Mouse (Mus musculus) myocyte (in vitro differentiated cells): ENCODE measurements around the gene Ggt5. TPM values are rescaled to one million over a fixed set of nuclear protein-coding genes. Genes with fewer than 3 reads are reported as not detected.

ENCODE experiments used
- H3K27me3 ChIP-seq: one replicate; pipeline ENCODE4 v1.6.1; 2011; ENCODE audit not compliant: control insufficient read depth, insufficient read depth, insufficient read length
- H3K36me3 ChIP-seq: one replicate; pipeline ENCODE4 v1.6.1; 2011; ENCODE audit not compliant: control insufficient read depth, insufficient read depth
- H3K4me2 ChIP-seq: one replicate; pipeline ENCODE4 v1.6.1; 2011; ENCODE audit warnings: low read depth, control low read depth
- H3K4me3 ChIP-seq: one replicate; pipeline ENCODE4 v1.5.1; 2011; ENCODE audit warnings: mild to moderate bottlenecking, control low read depth, moderate library complexity
- H3K79me2 ChIP-seq: one replicate; pipeline ENCODE4 v1.6.1; 2011; ENCODE audit not compliant: control insufficient read depth, insufficient read depth
- H3ac ChIP-seq: one replicate; pipeline ENCODE4 v1.6.1; 2011; ENCODE audit not compliant: control insufficient read depth, insufficient read length
- CEBPB ChIP-seq: IDR thresholded peaks from 2 replicates; pipeline ENCODE4 v1.6.1; 2011; ENCODE audit warnings: mild to moderate bottlenecking, moderate library complexity; ENCODE audit not compliant: poor library complexity, insufficient read depth, severe bottlenecking
- E2F4 ChIP-seq: IDR thresholded peaks from one replicate; pipeline ENCODE4 v1.6.1; 2011; ENCODE audit warnings: mild to moderate bottlenecking, control low read depth, moderate library complexity; ENCODE audit not compliant: insufficient read depth
- MAX ChIP-seq: IDR thresholded peaks from one replicate; pipeline ENCODE4 v1.6.1; 2011; ENCODE audit warnings: low read depth, mild to moderate bottlenecking, control low read depth
- MYOD1 ChIP-seq, 3 experiments: IDR thresholded peaks; one replicate each; pipeline ENCODE4 v1.6.1; 2011; ENCODE audit warnings: control low read depth in 2 of 3, low read depth in 2 of 3, mild to moderate bottlenecking in 2 of 3, moderate library complexity in 1 of 3; ENCODE audit not compliant: insufficient read length in 2 of 3, control insufficient read depth in 1 of 3
- MYOG ChIP-seq, 3 experiments: IDR thresholded peaks; one replicate each; pipeline ENCODE4 v1.6.1; 2011; ENCODE audit warnings: control low read depth in 2 of 3, low read depth in 2 of 3, mild to moderate bottlenecking in 2 of 3; ENCODE audit not compliant: insufficient read length in 2 of 3, control insufficient read depth in 1 of 3, insufficient read depth in 1 of 3
- POLR2A ChIP-seq: IDR thresholded peaks from one replicate; pipeline ENCODE4 v1.6.1; 2011; ENCODE audit warnings: low read depth, mild to moderate bottlenecking, control low read depth, moderate library complexity; ENCODE audit not compliant: insufficient read length
- POLR2AphosphoS2 ChIP-seq: IDR thresholded peaks from one replicate; pipeline ENCODE4 v1.6.1; 2011; ENCODE audit warnings: low read depth, control low read depth; ENCODE audit not compliant: insufficient read length
- REST ChIP-seq: IDR thresholded peaks from one replicate; pipeline ENCODE4 v1.6.1; 2011; ENCODE audit warnings: mild to moderate bottlenecking, control low read depth, moderate library complexity; ENCODE audit not compliant: insufficient read depth, insufficient read length
- SRF ChIP-seq: IDR thresholded peaks from one replicate; pipeline ENCODE4 v1.6.1; 2011; ENCODE audit warnings: low read depth; ENCODE audit not compliant: control insufficient read depth, insufficient read length
- TCF12 ChIP-seq: IDR thresholded peaks from one replicate; pipeline ENCODE4 v1.6.1; 2011; ENCODE audit warnings: mild to moderate bottlenecking, control low read depth; ENCODE audit not compliant: poor library complexity, insufficient read depth, severe bottlenecking
- TCF3 ChIP-seq: IDR thresholded peaks from one replicate; pipeline ENCODE4 v1.6.1; 2011; ENCODE audit warnings: low read depth, control low read depth; ENCODE audit not compliant: insufficient read length
- USF1 ChIP-seq: IDR thresholded peaks from one replicate; pipeline ENCODE4 v1.6.1; 2011; ENCODE audit warnings: low read depth, mild to moderate bottlenecking, control low read depth, moderate library complexity
- polyA plus RNA-seq: library from polyadenylated mRNA; unstranded; fragments of >200 nt; fragmentation: generic; extraction: Trizol; gene quantifications from one replicate; pipeline ENCODE4 v1.2.1, GENCODE M21; 2012; ENCODE audit warnings: missing spikeins

Gene Ggt5
- polyA plus RNA-seq, 1 experiment, result 0.22 TPM

DNA sequence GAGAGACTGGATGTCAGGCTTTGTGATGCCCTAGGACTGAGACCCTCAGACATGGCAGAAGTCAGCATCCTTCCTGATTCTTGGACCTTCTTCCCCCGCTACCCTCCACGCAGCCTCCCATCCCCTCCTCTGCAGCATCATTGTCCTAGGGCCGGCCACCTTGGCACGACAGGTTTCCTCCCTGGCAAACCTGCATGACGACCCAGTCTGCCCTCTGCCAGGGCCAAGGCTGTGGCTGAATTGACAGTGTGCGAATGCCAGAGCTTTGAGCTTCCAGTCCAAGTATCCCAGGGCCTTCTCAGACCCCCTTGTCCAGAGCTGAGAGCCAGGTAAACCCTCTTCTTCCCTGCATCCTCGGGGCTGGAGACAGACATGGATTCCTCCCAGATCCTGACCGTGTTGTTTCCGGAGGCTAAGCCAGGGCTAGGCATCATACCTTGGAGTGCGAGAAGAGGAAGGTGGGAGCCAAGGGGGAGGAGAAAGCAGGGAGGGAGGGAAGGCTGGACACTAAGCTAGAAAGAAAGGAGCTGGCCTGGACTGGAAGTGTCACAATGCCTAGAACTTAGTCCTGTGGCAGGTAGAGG is 28.0 kb upstream of the Ggt5 start, which contains the start of gene Ggt1:
Gene Ggt1 (plus strand): TSS at position 534 of the 584 bp plus-strand sequence.
- TF ChIP-seq MYOD1 (IDR thresholded peaks at IDR 0.05; ENCODE audit: control insufficient read depth in 1 of 3, insufficient read length in 2 of 3, low read depth in 2 of 3) (no peak), USF1 (no peak), POLR2AphosphoS2 (no peak), CEBPB (no peak), MYOG (IDR thresholded peaks at IDR 0.05; ENCODE audit: control insufficient read depth in 1 of 3, insufficient read depth in 1 of 3, insufficient read length in 2 of 3, low read depth in 2 of 3) (no peak), POLR2A (no peak), REST (no peak), E2F4 (no peak), MAX (no peak), TCF12 (no peak), SRF (no peak), TCF3 (no peak)
- Histone ChIP-seq H3K4me2 (peak within 1 kb of the TSS; percentile 72), H3K27me3 (no peaks in the 10 kb centered on the region)

GRCm38 (mm10) chr10:75562596-75562995 is 26.5 kb upstream of the Ggt5 start:
- Histone ChIP-seq H3K27me3 (no peaks in the 10 kb centered on the region), H3K79me2 (no peaks in the 10 kb centered on the region), H3K36me3 (no peaks in the 10 kb centered on the region), H3K4me3 (no peak overlapping the region), H3ac (no peak overlapping the region), H3K4me2 (no peak overlapping the region)
- TF ChIP-seq POLR2A (no peak), E2F4 (no peak), REST (no peak), TCF3 (no peak), CEBPB (no peak), TCF12 (no peak), SRF (no peak), POLR2AphosphoS2 (no peak), MAX (no peak), MYOD1 (IDR thresholded peaks at IDR 0.05; ENCODE audit: control insufficient read depth in 1 of 3, insufficient read length in 2 of 3, low read depth in 2 of 3) (no peak), USF1 (no peak), MYOG (IDR thresholded peaks at IDR 0.05; ENCODE audit: control insufficient read depth in 1 of 3, insufficient read depth in 1 of 3, insufficient read length in 2 of 3, low read depth in 2 of 3) (no peak)

More for the DNA sequence above, 28.0 kb upstream of the Ggt5 start, which contains the start of gene Ggt1:
- Histone ChIP-seq H3K4me3 (peak within 1 kb of the TSS; percentile 8), H3K79me2 (no peaks in the 10 kb centered on the region), H3K36me3 (no peaks in the 10 kb centered on the region), H3ac (no peak within 1 kb of the TSS)

GRCm38 (mm10) chr10:75564687-75565265 is 24.4 kb upstream of the Ggt5 start:
- H3ac ChIP-seq, result no peak overlapping the region
- H3K4me3 ChIP-seq, result no peak overlapping the region
- H3K27me3 ChIP-seq, result no peaks in the 10 kb centered on the region
- TF ChIP-seq REST, result no peak
- no peak for TF ChIP-seq SRF
- no peak for TF ChIP-seq E2F4
- no peak for TF ChIP-seq TCF3
- TF ChIP-seq USF1, result no peak
- no peak for TF ChIP-seq MYOG (IDR thresholded peaks at IDR 0.05; ENCODE audit: control insufficient read depth in 1 of 3, insufficient read depth in 1 of 3, insufficient read length in 2 of 3, low read depth in 2 of 3)
- TF ChIP-seq TCF12, result no peak
- no peak for TF ChIP-seq MAX
- no peak for TF ChIP-seq MYOD1 (IDR thresholded peaks at IDR 0.05; ENCODE audit: control insufficient read depth in 1 of 3, insufficient read length in 2 of 3, low read depth in 2 of 3)
- no peak for TF ChIP-seq POLR2AphosphoS2
- no peak for TF ChIP-seq POLR2A
- TF ChIP-seq CEBPB, result no peak
- H3K4me2 ChIP-seq, result no peak overlapping the region
- H3K36me3 ChIP-seq, result no peaks in the 10 kb centered on the region
- H3K79me2 ChIP-seq, result no peaks in the 10 kb centered on the region

- TF ChIP-seq CEBPB (no peak), MAX (no peak), SRF (no peak), POLR2AphosphoS2 (no peak), E2F4 (no peak), USF1 (no peak), POLR2A (no peak), MYOG (IDR thresholded peaks at IDR 0.05; ENCODE audit: control insufficient read depth in 1 of 3, insufficient read depth in 1 of 3, insufficient read length in 2 of 3, low read depth in 2 of 3) (no peak), REST (no peak), TCF3 (no peak), MYOD1 (IDR thresholded peaks at IDR 0.05; ENCODE audit: control insufficient read depth in 1 of 3, insufficient read length in 2 of 3, low read depth in 2 of 3) (no peak), TCF12 (no peak)
- H3K4me2 ChIP-seq, result no peak overlapping the region
- H3K79me2 ChIP-seq, result no peaks in the 10 kb centered on the region
- H3K27me3 ChIP-seq, result no peaks in the 10 kb centered on the region
- no peak overlapping the region for H3ac ChIP-seq
- H3K4me3 ChIP-seq, result no peak overlapping the region
- no peaks in the 10 kb centered on the region for H3K36me3 ChIP-seq
These were observed 23.7 kb upstream of the Ggt5 start for GRCm38 (mm10) chr10:75565436-75565835.
